Mouse (Mus musculus) heart, adult 8-10 months (tissue): ENCODE measurements around the gene Yeats2. TPM values are rescaled to one million over a fixed set of nuclear protein-coding genes. Genes with fewer than 3 reads are reported as not detected.
A peak's percentile ranks its signal among the peaks of the same experiment; 100 is the strongest.
"Not testable (repeated sequence)": the region's sequence is repeated elsewhere in the genome, so short reads cannot be mapped to it uniquely, and the experiment has no call there.

Experiments
- DNase-seq: peaks from one replicate; pipeline ENCODE4 v3.0.0; 2022; ENCODE audit warnings: low spot score
- total RNA-seq, 4 experiments: library from RNA; stranded (reverse); gene quantifications; 2 replicates each; pipeline ENCODE4 v1.2.4; 2022

Gene Yeats2
- 1 to 10 TPM; 7.8 to 9.8 (median 8.5) TPM for total RNA-seq

DNA sequence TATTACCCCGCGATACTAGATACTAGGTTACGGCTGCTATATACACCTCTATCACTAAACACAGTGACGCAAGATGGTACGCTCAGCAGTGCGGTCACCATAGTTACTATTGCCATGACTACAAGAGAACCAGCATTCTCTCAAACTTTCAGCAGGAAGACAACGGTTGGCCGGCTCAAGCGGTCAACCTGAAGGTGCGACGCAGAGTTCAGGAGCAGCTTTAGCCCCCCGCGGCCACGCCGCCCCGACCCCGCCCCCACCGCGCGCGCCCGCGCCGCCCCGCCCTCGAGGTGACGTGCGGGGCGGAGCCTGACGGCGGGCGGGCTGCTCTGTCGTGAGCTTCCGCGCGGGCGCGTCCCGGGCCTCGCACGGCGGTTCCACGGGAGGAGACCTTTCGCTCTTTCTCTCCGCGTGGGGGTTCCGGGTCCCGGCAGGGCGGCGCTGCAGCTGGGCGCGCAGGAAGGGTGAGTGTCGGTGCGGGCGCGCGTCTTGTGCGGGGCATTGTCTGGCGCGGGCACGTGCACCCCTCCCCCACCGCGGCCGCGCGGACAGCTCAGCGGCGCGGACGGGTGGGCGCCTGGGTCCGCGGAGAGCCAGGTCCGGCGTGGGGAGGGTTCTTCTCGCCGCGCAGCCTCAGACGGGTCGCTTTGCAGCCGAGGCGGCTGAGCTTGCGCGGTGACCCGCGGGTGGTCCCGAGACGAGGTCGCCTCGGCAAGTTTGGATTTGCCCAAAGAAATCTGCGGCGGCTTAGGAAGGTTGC lies at the start of gene Yeats2:
Gene Yeats2 (plus strand): TSS at position 292 of the 760 bp plus-strand sequence.
- peak; percentile 76 for DNase-seq

DNA sequence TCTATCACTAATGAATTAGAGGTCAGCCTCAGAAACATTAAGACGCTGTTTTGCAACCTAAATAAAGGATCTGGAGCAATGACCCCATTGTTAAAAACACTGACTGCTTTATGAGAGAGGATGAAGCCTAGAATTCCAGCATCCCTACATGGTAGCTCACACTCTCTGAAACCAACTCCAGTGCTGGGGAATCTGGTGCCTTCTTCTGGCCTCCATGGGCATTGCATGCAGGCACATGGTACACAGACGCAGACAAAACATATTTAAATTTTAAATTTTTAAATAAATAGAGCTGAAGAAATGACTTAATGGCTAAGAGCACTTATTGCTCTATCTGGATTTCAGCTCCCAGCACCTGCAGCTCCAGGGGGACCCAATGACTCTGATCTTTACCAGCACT lies 44.9 kb upstream of the Yeats2 start:
- no peak for DNase-seq

DNA sequence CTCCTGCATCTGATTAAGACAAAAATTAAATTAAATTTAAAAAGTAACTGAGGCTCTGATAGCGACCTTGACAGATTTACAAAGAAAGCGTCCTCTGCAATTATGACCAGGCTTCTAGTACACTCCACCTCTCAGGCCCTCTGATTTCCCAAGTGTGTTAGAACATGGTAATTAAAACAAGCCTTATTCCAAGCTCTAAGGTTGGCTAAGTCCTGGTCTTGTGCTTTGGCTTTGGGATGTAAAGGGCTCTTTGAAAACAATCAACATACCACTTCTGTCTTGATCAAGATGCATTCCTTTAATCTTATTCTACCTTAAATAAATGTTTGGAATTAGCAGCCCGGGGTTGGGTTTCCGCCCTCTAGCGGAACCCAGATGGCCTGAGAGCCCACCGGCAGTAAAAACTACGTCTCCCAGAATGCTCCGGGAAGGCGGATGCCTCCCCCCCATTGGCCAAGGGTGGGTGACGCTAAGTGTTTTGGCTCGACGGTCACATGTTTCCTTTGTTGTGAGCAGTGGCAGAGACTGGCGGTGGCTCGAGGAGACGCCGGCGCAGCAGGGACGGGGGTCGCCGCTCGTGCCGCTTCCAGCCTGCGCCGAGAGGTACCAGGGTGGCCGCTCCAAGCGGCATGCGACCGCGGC lies 43.7 kb upstream of the Yeats2 start, which contains the start of gene Klhl24:
Gene Klhl24 (plus strand): TSS at position 474 of the 642 bp plus-strand sequence.
- DNase-seq = peak; percentile 96

DNA sequence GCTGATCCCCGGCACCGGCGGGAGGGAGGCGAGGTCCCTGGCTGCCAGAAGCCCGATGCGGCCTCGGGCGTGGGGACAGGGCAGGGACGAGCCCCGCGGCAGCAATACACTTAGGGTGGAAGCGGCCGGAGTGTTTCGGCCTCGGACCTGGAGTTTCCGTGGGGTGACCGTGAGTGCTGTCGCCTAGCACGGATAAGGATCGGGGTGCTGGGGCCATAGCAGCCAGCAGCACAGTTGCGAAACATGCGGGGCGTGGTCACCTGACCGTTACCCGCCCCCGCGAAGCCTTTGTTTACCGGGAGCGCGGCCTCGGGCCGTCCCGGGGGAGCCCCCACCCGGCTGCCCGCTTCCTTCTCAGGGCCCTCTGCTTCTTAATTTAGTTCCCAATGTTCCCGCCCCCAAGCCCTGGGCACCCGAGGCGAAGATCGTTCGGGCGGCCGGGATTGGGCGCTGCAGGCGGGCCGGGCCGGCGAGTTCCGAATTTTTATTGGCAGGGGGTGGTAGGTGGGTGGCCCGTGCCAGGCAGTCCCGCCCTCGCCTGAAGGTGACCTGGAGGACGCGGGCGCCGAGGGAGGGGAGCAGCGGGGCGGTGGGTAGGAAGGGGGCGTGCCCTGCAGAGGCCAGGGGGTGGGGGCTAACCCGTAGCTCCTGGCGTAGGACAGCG lies 43.0 kb upstream of the Yeats2 start:
- DNase-seq = peak; percentile 96

DNA sequence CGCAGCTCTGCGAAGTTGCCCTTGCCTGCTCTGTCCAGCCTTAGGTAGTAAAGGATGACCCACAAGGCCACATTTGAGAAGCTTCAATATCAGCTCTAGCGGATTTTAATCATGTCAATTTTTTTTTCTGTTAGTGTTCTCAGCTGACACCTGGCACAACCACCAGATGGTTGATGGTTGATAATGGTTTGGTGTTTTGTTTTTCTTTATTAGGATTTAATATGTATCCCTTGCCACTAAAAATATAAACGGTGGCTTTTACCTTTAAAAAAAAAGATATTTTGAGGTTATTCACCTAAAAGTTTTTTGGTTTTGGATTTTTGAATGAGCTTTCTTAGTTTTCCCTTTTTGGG lies 42.5 kb upstream of the Yeats2 start:
- DNase-seq = no peak

DNA sequence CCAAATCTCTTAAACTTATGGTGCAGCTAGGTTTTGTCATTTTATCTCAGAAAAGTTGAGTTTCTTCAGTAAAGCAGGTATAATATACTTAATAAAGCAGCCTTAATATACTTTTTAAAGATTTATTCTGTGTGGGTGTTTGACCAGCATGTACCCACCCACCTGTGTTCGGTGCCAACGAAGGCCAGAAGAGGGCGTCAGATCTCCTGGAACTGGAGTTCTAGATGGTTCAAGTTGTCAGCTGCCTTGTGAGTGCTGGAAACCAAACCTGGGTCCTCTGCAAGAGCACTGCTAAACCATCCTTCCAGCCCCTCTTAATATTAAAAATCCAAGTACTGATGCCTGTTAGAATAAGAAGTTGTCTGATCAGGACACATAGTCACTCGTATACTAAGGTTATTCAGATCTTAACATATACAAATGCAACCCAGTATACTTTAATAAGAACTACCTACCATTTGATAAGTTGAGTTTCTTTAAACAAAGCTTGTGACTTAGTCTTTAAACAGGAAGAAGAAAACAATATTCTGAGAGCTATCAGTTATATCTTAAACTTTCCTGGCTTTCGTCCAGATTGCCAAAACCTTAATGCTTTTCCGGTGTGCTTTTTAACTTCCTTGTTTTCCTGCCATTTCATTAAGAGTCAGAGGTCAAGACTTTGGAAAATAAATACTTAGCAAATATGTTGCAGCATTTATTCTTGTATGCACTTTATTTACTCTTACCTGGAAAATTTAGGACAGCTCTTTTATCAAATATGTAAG lies 41.8 kb upstream of the Yeats2 start:
- DNase-seq = peak; percentile 65

DNA sequence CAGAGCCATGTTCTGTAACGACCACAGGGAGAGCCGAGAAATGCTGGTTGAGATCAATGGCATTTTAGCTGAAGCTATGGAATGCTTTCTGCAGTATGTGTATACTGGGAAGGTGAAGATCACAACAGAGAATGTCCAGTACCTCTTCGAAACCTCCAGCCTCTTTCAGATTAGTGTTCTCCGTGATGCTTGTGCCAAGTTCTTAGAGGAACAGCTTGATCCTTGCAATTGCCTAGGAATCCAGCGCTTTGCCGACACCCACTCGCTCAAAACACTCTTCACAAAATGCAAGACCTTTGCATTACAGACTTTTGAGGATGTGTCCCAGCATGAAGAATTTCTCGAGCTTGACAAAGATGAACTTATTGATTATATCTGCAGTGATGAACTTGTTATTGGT lies 33.9 kb upstream of the Yeats2 start:
- DNase-seq = no peak

DNA sequence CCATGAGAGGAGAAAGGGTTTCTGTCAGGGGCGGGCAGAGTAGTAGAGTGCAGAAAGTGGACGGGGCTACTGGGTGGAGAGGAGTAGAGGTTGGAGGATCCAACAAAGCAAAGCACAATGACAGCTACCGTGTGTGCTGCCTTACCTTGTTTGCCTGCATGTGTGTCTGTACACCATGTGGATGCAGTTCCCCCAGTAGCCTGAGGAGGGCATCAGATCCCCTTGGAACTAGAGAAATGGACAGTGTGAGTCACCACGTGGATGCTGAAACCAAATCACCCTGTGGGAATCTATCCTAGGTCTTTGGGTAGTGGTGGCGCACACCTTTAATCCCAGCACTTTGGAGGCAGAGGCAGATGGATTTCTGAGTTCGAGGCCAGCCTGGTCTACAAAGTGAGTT lies 31.9 kb upstream of the Yeats2 start:
- DNase-seq = no peak

DNA sequence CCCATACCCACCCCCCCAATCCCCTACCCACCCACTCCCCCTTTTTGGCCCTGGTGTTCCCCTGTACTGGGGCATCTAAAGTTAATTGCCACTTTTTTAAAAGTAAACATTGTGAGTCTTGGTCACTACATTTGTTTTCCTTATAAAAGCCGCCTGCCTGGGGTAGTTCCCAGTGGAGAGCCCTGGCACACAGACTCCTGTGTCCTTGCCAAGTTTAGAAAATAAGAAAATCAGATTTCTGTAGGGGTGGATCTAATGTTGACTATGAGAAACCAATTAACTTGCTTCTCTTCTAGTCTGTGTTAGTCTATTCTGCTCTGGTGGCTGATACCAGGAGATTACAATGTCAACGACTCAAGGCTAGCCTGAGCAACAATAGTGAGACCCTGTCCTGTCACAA lies 28.2 kb upstream of the Yeats2 start:
- DNase-seq = no peak

DNA sequence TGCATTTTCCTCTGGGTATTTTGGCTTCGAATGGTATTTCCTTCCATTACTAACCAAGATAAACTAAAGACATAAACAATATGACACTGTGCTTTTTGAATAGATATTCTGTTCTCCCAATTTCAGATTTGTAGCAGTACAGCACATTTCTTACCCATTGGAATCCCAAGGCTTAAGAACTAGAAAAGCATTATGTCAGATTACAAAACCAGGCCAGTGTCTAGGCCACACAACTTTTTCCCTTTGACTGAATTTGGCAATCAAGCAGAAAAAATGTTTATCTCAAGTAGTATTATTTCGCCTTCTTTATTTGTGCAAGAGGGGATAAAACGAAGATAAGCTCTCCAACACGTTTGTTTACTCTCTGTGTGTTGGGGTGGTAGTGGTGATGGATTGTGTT lies 24.8 kb upstream of the Yeats2 start:
- no peak for DNase-seq

DNA sequence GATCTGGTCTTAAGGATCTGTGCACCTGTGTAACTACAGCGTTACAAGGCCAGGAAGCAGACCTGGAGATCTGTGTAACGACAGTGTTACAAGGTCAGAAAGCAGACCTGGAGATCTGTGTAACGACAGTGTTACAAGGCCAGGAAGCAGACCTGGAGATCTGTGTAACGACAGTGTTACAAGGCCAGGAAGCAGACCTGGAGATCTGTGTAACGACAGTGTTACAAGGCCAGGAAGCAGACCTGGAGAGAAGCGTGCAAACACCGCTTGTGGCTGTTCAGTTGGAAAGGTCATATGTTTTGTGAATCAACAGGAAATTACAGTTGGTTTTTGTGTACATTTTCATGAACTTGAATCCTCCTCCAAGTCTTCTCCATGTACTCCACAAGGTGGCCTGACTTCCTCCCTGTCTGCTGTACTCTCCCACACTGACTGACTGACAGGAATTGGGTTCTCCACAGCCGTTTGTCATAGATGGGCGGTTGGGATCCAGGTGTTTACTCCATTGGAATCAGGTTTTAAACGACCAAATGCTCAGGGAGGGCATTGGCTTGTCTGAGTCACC lies 14.5 kb upstream of the Yeats2 start:
- DNase-seq = not testable (repeated sequence)

DNA sequence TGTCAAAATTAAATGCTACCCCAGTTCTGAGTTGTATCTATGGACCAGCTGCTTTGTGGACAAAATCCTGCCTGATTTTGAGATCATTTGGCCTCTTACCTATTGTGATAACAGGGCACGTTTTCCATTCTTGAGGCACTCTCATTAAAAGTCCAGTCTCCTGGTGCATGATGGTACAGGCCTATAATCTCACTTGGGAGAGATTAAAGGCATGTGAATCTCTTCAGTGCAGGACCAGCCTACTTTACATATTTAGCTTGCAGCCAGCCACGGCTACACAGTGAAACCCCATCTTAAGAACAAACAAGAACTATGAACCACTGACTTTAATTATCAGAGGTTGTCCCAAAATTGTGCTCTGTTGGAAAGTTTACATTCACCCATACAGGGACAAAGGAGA lies 10.5 kb upstream of the Yeats2 start:
- no peak for DNase-seq

DNA sequence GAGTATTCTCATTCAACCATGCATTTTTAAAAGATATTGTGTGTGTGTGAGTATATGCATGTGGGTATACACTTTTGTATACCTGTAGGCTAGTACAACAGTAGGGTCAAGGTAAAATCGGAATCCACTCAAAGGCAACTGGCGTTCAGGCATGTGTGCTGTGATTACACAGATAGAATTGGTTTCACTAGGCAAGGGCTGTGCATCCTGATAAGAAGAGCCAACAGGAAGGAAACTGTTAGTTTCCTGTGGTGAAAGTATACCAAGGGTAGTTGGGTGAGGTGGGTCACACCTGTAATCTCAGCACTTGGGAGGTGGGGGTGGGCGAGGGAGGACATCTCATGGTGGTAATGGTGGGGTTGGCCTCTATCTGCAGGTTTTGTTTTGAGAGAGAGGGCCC lies 3.7 kb downstream of the Yeats2 start:
- DNase-seq = no peak

DNA sequence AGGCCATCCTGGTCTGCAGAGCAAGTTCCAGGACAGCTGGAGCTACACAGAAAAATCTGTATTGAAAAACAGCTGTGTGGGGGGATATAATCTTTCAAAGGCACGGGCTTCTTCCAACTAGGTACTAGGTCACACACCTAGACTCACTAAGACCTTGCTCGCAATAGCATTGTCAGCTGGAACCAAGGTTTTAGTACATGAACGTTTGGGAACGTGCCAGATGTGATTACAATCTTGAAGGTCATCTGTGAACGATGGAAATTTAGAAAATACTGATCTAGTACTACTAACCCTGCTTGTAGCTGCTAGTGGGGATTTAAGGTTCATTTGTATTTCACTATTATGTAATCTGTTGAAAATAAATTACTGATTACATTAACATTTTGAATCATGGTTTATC lies 11.1 kb downstream of the Yeats2 start:
- DNase-seq = no peak

DNA sequence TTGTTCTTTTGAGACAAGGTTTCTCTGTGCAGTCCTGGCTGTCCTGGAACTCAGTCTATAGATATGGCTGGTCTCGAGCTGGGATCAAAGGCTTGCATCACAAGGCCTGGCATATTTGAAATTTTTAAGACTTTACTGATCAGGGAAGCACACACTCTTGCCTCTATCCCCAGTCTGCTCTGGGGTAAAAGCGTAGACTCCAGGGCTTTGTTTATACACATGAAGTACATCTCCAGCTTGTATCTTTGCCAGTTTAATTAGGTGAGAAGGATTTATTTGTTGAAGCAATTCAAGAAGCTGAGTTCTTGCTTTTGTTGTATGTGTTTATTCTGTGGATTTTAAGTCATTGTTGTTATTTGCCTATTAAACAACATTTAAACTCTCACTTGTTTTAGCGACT lies 12.9 kb downstream of the Yeats2 start:
- no peak for DNase-seq

DNA sequence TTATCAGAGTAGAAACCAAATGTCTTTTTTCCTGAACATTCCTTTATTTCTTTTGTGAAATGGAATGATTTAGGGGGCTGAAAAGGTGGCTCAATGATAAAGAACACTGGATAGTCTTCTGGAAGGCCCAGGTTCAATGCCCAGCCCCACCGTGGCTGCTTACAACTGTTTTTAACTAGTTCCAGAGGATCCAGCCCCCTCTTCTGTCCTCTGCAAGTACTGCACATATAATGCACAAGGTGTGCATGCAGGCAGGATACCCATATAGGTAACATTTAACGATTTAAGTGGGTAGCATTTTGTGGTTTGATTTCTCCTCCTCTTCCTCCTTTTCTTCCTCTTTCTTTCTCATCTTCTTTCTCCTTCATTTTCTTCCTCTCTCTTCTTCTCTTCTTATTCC lies 19.3 kb downstream of the Yeats2 start:
- no peak for DNase-seq

DNA sequence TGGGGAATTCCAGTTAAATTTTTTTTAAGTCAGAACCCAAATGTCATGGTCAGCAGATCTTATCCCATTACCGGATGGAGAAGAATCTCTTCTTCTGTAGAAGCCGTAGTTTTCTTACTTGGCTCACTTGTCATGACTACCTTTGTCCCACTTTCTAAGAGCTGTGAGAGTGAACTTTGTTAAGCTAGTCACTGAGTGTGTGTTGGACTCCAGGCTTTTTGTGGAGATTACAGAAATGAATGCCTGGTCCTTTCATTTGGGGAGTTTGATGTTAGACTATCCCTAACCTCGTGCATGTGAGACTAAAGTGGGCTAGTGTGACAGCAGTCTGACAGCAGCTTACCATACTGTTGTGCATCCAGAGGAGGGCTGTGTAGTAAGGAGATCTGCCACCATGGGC lies 28.2 kb downstream of the Yeats2 start:
- DNase-seq = no peak

DNA sequence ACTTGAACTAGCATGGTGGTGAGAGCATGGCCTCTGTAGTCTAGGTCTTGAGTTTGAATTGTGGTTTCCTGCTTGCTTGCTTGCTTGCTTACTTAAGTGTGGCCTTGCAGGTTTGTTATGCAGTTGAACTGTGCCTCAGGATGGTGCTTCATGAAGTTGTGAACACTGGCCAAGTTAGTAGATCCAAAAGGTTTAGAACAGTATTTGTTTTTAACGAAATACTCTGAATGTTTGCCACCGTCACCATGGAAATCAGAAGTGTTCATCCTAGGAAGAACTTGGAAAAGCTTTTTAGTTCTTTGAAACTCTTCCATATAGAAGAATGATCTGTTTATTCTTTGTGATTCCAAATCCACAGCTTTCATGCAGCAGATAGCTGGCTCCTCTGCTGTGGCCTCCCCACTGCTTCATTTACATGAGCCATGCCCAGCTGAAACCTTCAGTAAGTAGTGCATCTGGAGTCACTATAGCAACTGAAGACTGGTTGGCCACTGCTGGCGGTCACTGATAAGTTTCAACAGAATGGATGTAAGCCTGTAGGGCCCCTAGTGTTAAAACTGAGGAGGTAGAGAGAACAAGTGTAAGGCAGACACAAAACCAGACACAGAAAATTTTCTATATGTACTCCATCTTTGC lies 28.7 kb downstream of the Yeats2 start:
- no peak for DNase-seq

DNA sequence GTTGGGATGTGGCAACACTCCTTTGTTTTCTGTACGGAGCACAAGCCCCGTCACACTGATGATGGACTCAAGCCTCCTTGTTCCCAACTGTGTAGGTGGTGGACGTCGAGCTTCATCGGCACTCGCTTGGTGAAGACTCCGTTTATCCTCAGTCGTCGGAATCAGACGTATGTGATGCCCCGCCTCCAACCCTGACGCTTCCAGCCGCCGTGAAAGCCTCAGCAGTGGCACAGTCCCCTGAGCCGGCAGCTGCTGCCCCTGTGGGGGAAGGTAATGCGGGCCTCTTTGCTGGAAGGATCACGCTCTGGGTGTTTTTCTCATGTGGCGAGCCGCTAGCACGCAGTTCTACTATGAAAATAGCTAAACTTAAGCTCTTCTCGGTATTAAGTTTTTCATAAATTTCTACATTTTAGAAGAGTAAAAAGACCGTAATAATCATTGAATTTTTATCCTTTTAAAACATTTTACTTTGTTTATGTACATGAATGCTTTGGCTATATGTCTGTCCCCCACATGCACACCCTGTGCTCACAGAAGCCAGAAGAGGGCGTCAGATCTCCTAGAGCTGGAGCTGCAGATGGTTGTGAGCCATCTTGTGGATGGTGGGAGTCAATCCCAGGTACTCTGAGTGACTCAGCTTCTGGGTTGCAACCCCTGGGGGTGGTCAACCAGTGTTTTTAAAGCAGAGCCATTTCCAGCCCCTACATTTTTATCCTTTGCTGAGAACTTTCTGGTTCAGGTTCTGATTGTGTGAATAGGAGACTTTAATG lies 38.7 kb downstream of the Yeats2 start:
- DNase-seq = no peak

DNA sequence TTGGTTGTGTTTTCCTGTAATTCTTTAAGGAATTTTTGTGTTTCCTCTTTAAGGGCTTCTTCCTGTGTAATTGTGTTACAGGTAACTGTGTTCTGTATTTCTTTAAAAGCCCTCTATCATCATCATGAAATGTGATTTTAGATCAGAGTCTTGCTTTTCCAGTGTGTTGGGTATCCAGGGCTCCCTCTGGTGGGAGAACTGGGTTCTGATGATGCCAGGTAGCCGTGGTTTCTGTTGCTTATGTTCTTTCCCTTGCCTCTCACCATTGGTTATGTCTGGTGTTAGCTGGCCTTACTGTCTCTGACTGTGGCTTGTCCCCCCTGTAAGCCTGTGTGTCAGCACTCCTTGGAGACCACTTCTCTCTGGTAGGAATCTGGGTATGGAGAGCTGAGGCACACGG lies 44.5 kb downstream of the Yeats2 start:
- no peak for DNase-seq
